Comparison of ENCODE assay signal across 8 mouse cellular contexts in genomic region chr9:108807674-108808073, GRCm38 (mm10). TPM values are rescaled to one million over a fixed set of nuclear protein-coding genes. Genes with fewer than 3 reads are reported as not detected.
A peak's percentile ranks its signal among the peaks of the same experiment; 100 is the strongest.
DNase-seq lines count a peak whose midpoint lies in the region; ATAC-seq lines count a peak whose summit lies in the region.

No protein-coding gene starts in this region.

- H3K4me3 ChIP-seq in heart, embryonic 16.5 days (ENCODE audit: low read length): peak overlapping the region; percentile 86
- no peak overlapping the region for H3K4me3 ChIP-seq in intestine, embryonic 14.5 days (ENCODE audit: low read depth, low read length)
- H3K4me3 ChIP-seq in midbrain, embryonic 15.5 days: peak overlapping the region; percentile 72; the same call in 1 of the 2 replicates

- intact Hi-C loops in left cerebral cortex, postnatal 4 days (cut with DNase I): no loop called here

- peaks cover 31% of the 10 kb centered on the region for H3K4me1 ChIP-seq in heart, embryonic 16.5 days (ENCODE audit: control insufficient read depth, insufficient read depth, low read length)
- H3K4me1 ChIP-seq in intestine, embryonic 14.5 days (replicated peaks; ENCODE audit: control insufficient read depth, insufficient read depth, low read length): no peaks in the 10 kb centered on the region; the same call in 1 of the 2 replicates
- peaks cover 18% of the 10 kb centered on the region for H3K4me1 ChIP-seq in midbrain, embryonic 15.5 days

- H3K9ac ChIP-seq in heart, embryonic 16.5 days (ENCODE audit: low read length): peak overlapping the region; percentile 54; the same call in 1 of the 2 replicates
- no peak overlapping the region for H3K9ac ChIP-seq in intestine, embryonic 14.5 days (ENCODE audit: low read length)
- no peak overlapping the region for H3K9ac ChIP-seq in midbrain, embryonic 15.5 days

- peak overlapping the region; percentile 53 for H3K27ac ChIP-seq in heart, embryonic 16.5 days (ENCODE audit: low read length)
- no peak overlapping the region for H3K27ac ChIP-seq in intestine, embryonic 14.5 days (ENCODE audit: low read depth)
- H3K27ac ChIP-seq in midbrain, embryonic 15.5 days: 0 out of 2 replicates have a peak overlapping the region, but pooled peaks have one; percentile 79

- H3K36me3 ChIP-seq in heart, embryonic 16.5 days (ENCODE audit: control insufficient read depth, insufficient read depth): peaks cover 31% of the 10 kb centered on the region
- H3K36me3 ChIP-seq in intestine, embryonic 14.5 days (ENCODE audit: control insufficient read depth, insufficient read depth, low read length): peaks cover 57% of the 10 kb centered on the region
- peaks cover 48% of the 10 kb centered on the region for H3K36me3 ChIP-seq in midbrain, embryonic 15.5 days (replicated peaks)

- H3K4me2 ChIP-seq in heart, embryonic 16.5 days (ENCODE audit: low read depth, low read length): peak overlapping the region; percentile 36; the same call in 1 of the 2 replicates
- no peak overlapping the region for H3K4me2 ChIP-seq in intestine, embryonic 14.5 days (ENCODE audit: low read length)
- no peak overlapping the region for H3K4me2 ChIP-seq in midbrain, embryonic 15.5 days

- 71% methylated on average over 5 of the region's 5 CpGs for WGBS in heart, embryonic 16.5 days
- 75% methylated on average over 5 of the region's 5 CpGs for WGBS in intestine, embryonic 14.5 days
- 74% methylated on average over 5 of the region's 5 CpGs for WGBS in midbrain, embryonic 15.5 days

- no peaks in the 10 kb centered on the region for H3K9me3 ChIP-seq in heart, embryonic 16.5 days (replicated peaks; ENCODE audit: control insufficient read depth, low read length)
- H3K9me3 ChIP-seq in intestine, embryonic 14.5 days (ENCODE audit: control insufficient read depth, low read length): no peaks in the 10 kb centered on the region
- H3K9me3 ChIP-seq in midbrain, embryonic 15.5 days: no peaks in the 10 kb centered on the region

- no peak; the same call in 1 of the 2 replicates for ATAC-seq in heart, embryonic 16.5 days (replicated peaks; ENCODE audit: extremely low read depth, insufficient read depth, low FRiP score)
- ATAC-seq in intestine, embryonic 14.5 days (replicated peaks; ENCODE audit: low FRiP score, low TSS enrichment, low read depth): peak; percentile 48
- peak; percentile 37 for ATAC-seq in midbrain, embryonic 15.5 days (replicated peaks)

- no peaks in the 10 kb centered on the region for H3K27me3 ChIP-seq in heart, embryonic 16.5 days (ENCODE audit: control insufficient read depth, insufficient read depth, low read length)
- no peaks in the 10 kb centered on the region for H3K27me3 ChIP-seq in intestine, embryonic 14.5 days (replicated peaks; ENCODE audit: control insufficient read depth, insufficient read depth, low read length)
- no peaks in the 10 kb centered on the region for H3K27me3 ChIP-seq in midbrain, embryonic 15.5 days (replicated peaks)

- no peak for DNase-seq in heart, postnatal 4 days
- peak; percentile 77 for DNase-seq in c-Kit-positive CD71-positive TER-119-positive erythroid progenitor cells, embryonic 14.5 days (ENCODE audit: low spot score)
- DNase-seq in intestine, embryonic 14.5 days (ENCODE audit: low spot score): no peak
- DNase-seq in frontal cortex, postnatal 36 days (ENCODE audit: low spot score in 2 of 2): no peak
- no peak for DNase-seq in ovary, adult 18-20 months (ENCODE audit: low spot score)
- DNase-seq in left cerebral cortex, postnatal 4 days: no peak

RNA-seq across cellular contexts. Expression of gene Nckipsd, which starts 0.5 kb away (rescaled TPM):
- polyA plus RNA-seq in heart, embryonic 16.5 days (2015; fragmentation: Nextera tagmentation; extraction: Ambion mirVana): 10.0 and 14.5 TPM in 2 replicates
- 1 to 10 TPM; 8.1 to 8.2 TPM for total RNA-seq in heart, postnatal 4 days (2021)
- 14.3 and 15.3 TPM in 2 replicates for polyA plus RNA-seq in intestine, embryonic 14.5 days (2014; fragmentation: Nextera tagmentation; extraction: Ambion mirVana)
- 34.9 and 38.1 TPM in 2 replicates for polyA plus RNA-seq in midbrain, embryonic 15.5 days (2015; fragmentation: Nextera tagmentation; extraction: Ambion mirVana)
- total RNA-seq in left cerebral cortex, postnatal 4 days (2021): 10 to 100 TPM; 28.9 to 35.9 TPM

RNA-seq across cellular contexts. Expression of gene Celsr3, which starts 18.4 kb away (rescaled TPM):
- 0.05 and 0.13 TPM in 2 replicates for polyA plus RNA-seq in heart, embryonic 16.5 days (2015; fragmentation: Nextera tagmentation; extraction: Ambion mirVana)
- total RNA-seq in heart, postnatal 4 days (2021): under 1 TPM; 0.07 TPM
- 1.3 and 2.1 TPM in 2 replicates for polyA plus RNA-seq in intestine, embryonic 14.5 days (2014; fragmentation: Nextera tagmentation; extraction: Ambion mirVana)
- polyA plus RNA-seq in midbrain, embryonic 15.5 days (2015; fragmentation: Nextera tagmentation; extraction: Ambion mirVana): 19.6 and 21.3 TPM in 2 replicates
- total RNA-seq in left cerebral cortex, postnatal 4 days (2021): 100 to 1,000 TPM; 103 to 112 TPM

RNA-seq across cellular contexts. Expression of gene Ip6k2, which starts 24.1 kb away (rescaled TPM):
- polyA plus RNA-seq in heart, embryonic 16.5 days (2015; fragmentation: Nextera tagmentation; extraction: Ambion mirVana): 27.2 and 31.0 TPM in 2 replicates
- 10 to 100 TPM; 43.7 to 48.5 TPM for total RNA-seq in heart, postnatal 4 days (2021)
- 107 and 110 TPM in 2 replicates for polyA plus RNA-seq in intestine, embryonic 14.5 days (2014; fragmentation: Nextera tagmentation; extraction: Ambion mirVana)
- polyA plus RNA-seq in midbrain, embryonic 15.5 days (2015; fragmentation: Nextera tagmentation; extraction: Ambion mirVana): 230 and 239 TPM in 2 replicates
- 100 to 1,000 TPM; 188 to 206 TPM for total RNA-seq in left cerebral cortex, postnatal 4 days (2021)

RNA-seq across cellular contexts. Expression of gene Slc26a6, which starts 45.4 kb away (rescaled TPM):
- polyA plus RNA-seq in heart, embryonic 16.5 days (2015; fragmentation: Nextera tagmentation; extraction: Ambion mirVana): 7.6 and 7.8 TPM in 2 replicates
- total RNA-seq in heart, postnatal 4 days (2021): 10 to 100 TPM in 1 of 2 experiments, 1 to 10 TPM in 1; 8.4 to 10.1 TPM
- 13.5 and 14.8 TPM in 2 replicates for polyA plus RNA-seq in intestine, embryonic 14.5 days (2014; fragmentation: Nextera tagmentation; extraction: Ambion mirVana)
- polyA plus RNA-seq in midbrain, embryonic 15.5 days (2015; fragmentation: Nextera tagmentation; extraction: Ambion mirVana): 16.7 and 17.8 TPM in 2 replicates
- 10 to 100 TPM; 22.8 to 27.4 TPM for total RNA-seq in left cerebral cortex, postnatal 4 days (2021)
